9 mouse cellular contexts compared by ENCODE assay signal in genomic region chr7:97451023-97451422, GRCm38 (mm10). TPM values are rescaled to one million over a fixed set of nuclear protein-coding genes. Genes with fewer than 3 reads are reported as not detected.
A peak's percentile ranks its signal among the peaks of the same experiment; 100 is the strongest.
DNase-seq lines count a peak whose midpoint lies in the region; ATAC-seq and TF ChIP-seq lines count a peak whose summit lies in the region.
"Not testable (repeated sequence)": the region's sequence is repeated elsewhere in the genome, so short reads cannot be mapped to it uniquely, and the experiment has no call there.
"Had no signal": no experiment of that assay in that cellular context is flagged by ENCODE, and none has a peak within 500 bp of the region (broad histone marks: within the 10 kb centered on the region; RNA-seq: fewer than 3 reads in every experiment).

Gene Kctd14, plus strand, starts transcription at chr7:97451323.

- WGBS in liver, embryonic 12.5 days (ENCODE audit: insufficient replicate concordance): 59% methylated on average over 2 of the region's 2 CpGs
- 34% methylated on average over 2 of the region's 2 CpGs for WGBS in liver, embryonic 15.5 days (ENCODE audit: insufficient replicate concordance)
- 43% methylated on average over 2 of the region's 2 CpGs for WGBS in lung, embryonic 15.5 days
- 54% methylated on average over 2 of the region's 2 CpGs for WGBS in stomach, embryonic 15.5 days

- H3K9ac ChIP-seq in liver, embryonic 12.5 days: 0 out of 2 replicates have a peak within 1 kb of the TSS, but pooled peaks have one; percentile 77
- H3K9ac ChIP-seq in liver, embryonic 15.5 days; lung, embryonic 15.5 days; stomach, embryonic 15.5 days: not testable (repeated sequence)

- not testable (repeated sequence) for TF ChIP-seq CTCF in testis, adult 2 months (IDR thresholded peaks at IDR 0.05; ENCODE audit: control insufficient read depth, insufficient read depth, insufficient replicate concordance, low read depth, low read length)

- H3K9me3 ChIP-seq in liver, embryonic 12.5 days (replicated peaks); liver, embryonic 15.5 days (replicated peaks); lung, embryonic 15.5 days; stomach, embryonic 15.5 days: not testable (repeated sequence)

- H3K4me1 ChIP-seq in liver, embryonic 12.5 days: peaks cover 43% of the 10 kb centered on the region
- peaks cover 40% of the 10 kb centered on the region for H3K4me1 ChIP-seq in liver, embryonic 15.5 days (replicated peaks)
- H3K4me1 ChIP-seq in lung, embryonic 15.5 days: peaks cover 37% of the 10 kb centered on the region
- 0 out of 2 replicates have a peak, but pooled peaks cover 13% of the 10 kb centered on the region for H3K4me1 ChIP-seq in stomach, embryonic 15.5 days
- not testable (repeated sequence) for H3K4me1 ChIP-seq in testis, adult 2 months (ENCODE audit: control insufficient read depth, insufficient read depth, low read length)

- peak within 1 kb of the TSS; percentile 87 for H3K4me2 ChIP-seq in liver, embryonic 12.5 days
- H3K4me2 ChIP-seq in liver, embryonic 15.5 days: peak within 1 kb of the TSS; percentile 91
- H3K4me2 ChIP-seq in lung, embryonic 15.5 days; stomach, embryonic 15.5 days: not testable (repeated sequence)

- H3K4me3 ChIP-seq in liver, embryonic 12.5 days; liver, embryonic 15.5 days (replicated peaks); lung, embryonic 15.5 days; stomach, embryonic 15.5 days (replicated peaks); testis, adult 2 months (ENCODE audit: control insufficient read depth, low read depth, low read length): not testable (repeated sequence)

- peak; percentile 19 for DNase-seq in heart, adult 11 months

- TF ChIP-seq POLR2A in testis, adult 2 months (IDR thresholded peaks at IDR 0.05; ENCODE audit: control insufficient read depth, low read depth, low read length): not testable (repeated sequence)

- H3K36me3 ChIP-seq in liver, embryonic 12.5 days; liver, embryonic 15.5 days (replicated peaks); lung, embryonic 15.5 days; stomach, embryonic 15.5 days; testis, adult 2 months (ENCODE audit: control insufficient read depth, insufficient read depth, low read length): not testable (repeated sequence)

- H3K27me3 ChIP-seq in liver, embryonic 12.5 days (replicated peaks); liver, embryonic 15.5 days; lung, embryonic 15.5 days; stomach, embryonic 15.5 days (replicated peaks); testis, adult 2 months (ENCODE audit: control insufficient read depth, insufficient read depth, low read length): not testable (repeated sequence)

- peak within 1 kb of the TSS; percentile 96 for H3K27ac ChIP-seq in liver, embryonic 12.5 days
- peak within 1 kb of the TSS; percentile 99 for H3K27ac ChIP-seq in liver, embryonic 15.5 days (replicated peaks)
- peak within 1 kb of the TSS; percentile 29; the same call in 1 of the 2 replicates for H3K27ac ChIP-seq in lung, embryonic 15.5 days
- peak within 1 kb of the TSS; percentile 80 for H3K27ac ChIP-seq in stomach, embryonic 15.5 days
- peak within 1 kb of the TSS; percentile 59 for H3K27ac ChIP-seq in testis, adult 2 months (ENCODE audit: control insufficient read depth, insufficient read depth, low read depth, low read length)

- ATAC-seq in erythroblast, adult 5-6 weeks (replicated peaks; ENCODE audit: low FRiP score, poor library complexity, severe bottlenecking); liver, embryonic 12.5 days; liver, embryonic 15.5 days (ENCODE audit: insufficient read depth); lung, embryonic 15.5 days (ENCODE audit: borderline replicate concordance, extremely low read depth, low FRiP score, low TSS enrichment); stomach, embryonic 15.5 days (ENCODE audit: insufficient read depth, low FRiP score, low read depth): not testable (repeated sequence)

RNA-seq across cellular contexts. Expression of gene Kctd14, which starts in this region (rescaled TPM):
- total RNA-seq in erythroblast, adult 5-6 weeks (2015; ENCODE audit: low replicate concordance): 26.1 and 51.9 TPM in 2 replicates
- 22.4 and 34.0 TPM in 2 replicates for total RNA-seq in erythroblast, adult 5-6 weeks (2017; ENCODE audit: low replicate concordance)
- polyA plus RNA-seq in liver, embryonic 12.5 days (2016; fragmentation: Nextera tagmentation; extraction: Ambion mirVana): 9.8 and 9.9 TPM in 2 replicates
- 9.3 and 12.0 TPM in 2 replicates for polyA plus RNA-seq in liver, embryonic 15.5 days (2015; fragmentation: Nextera tagmentation; extraction: Ambion mirVana)
- polyA plus RNA-seq in lung, embryonic 15.5 days (2015; fragmentation: Nextera tagmentation; extraction: Ambion mirVana): 6.3 and 8.1 TPM in 2 replicates
- polyA plus RNA-seq in stomach, embryonic 15.5 days (2015; fragmentation: Nextera tagmentation; extraction: Ambion mirVana): 21.1 and 22.3 TPM in 2 replicates
- polyA plus RNA-seq in testis, adult 2 months (2012; rRNA removed): 8.8 and 12.2 TPM in 2 replicates
- polyA plus RNA-seq: G1E, Patski had no signal

Comparison
In these comparisons a context has a peak if more than half of its experiments do, and no peak if none do; other contexts are left out.
1. H3K27ac ChIP-seq: peak in every context shown above with its lines; median percentile 99 in liver, embryonic 15.5 days; 96 in liver, embryonic 12.5 days; 80 in stomach, embryonic 15.5 days; 59 in testis, adult 2 months; 29 in lung, embryonic 15.5 days.